Mouse (Mus musculus): Measurements from ENCODE around the gene Gls. TPM values are rescaled to one million over a fixed set of nuclear protein-coding genes. Genes with fewer than 3 reads are reported as not detected.

The Gls gene
- polyA plus RNA-seq, 1 experiment from 2014 or later = 40.6 TPM

Other genes starting within 250 kb of the Gls start
- gene Stat4, start 246.1 kb downstream of the Gls start, polyA plus RNA-seq (2016; fragmentation: Nextera tagmentation; extraction: Ambion mirVana) = 7.0 and 10.9 TPM in 2 replicates
- gene Stat1, start 113.8 kb downstream of the Gls start, polyA plus RNA-seq (2016; fragmentation: Nextera tagmentation; extraction: Ambion mirVana) = 14.7 and 15.4 TPM in 2 replicates

All from forebrain, embryonic 12.5 days (tissue).